Comparison of ENCODE assay signal across 23 mouse cellular contexts in the genomic region with DNA sequence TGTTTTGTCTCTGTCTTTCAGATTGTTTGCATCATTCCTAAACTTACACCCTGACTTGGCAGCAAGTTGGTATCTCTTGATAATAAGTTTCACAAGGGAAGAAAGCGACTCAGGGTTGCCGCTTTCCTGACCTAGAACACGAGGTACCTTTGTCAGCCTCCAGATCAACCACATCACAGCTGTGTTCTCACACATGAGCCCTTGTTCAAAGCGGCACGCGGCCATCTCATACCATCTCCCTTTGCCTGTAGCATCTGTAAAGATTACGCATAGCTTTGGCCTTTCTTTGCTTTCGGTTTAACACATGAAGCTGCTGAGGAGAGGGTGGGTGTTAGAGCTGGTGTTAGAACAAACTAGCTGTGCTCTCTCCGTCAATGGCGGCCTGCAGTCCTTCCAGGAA. TPM values are rescaled to one million over a fixed set of nuclear protein-coding genes. Genes with fewer than 3 reads are reported as not detected.
A peak's percentile ranks its signal among the peaks of the same experiment; 100 is the strongest.
DNase-seq lines count a peak whose midpoint lies in the region; ATAC-seq and TF ChIP-seq lines count a peak whose summit lies in the region.
"Had no signal": no experiment of that assay in that cellular context is flagged by ENCODE, and none has a peak within 500 bp of the region (broad histone marks: within the 10 kb centered on the region; RNA-seq: fewer than 3 reads in every experiment).

No protein-coding gene starts in this region.

- H3K4me2 ChIP-seq in stomach, postnatal 0 days (replicated peaks; ENCODE audit: low read depth), result no peak overlapping the region
- H3K4me2 ChIP-seq: forebrain, embryonic 12.5 days; heart, embryonic 15.5 days; hindbrain, embryonic 15.5 days; midbrain, embryonic 15.5 days; neural tube, embryonic 12.5 days; stomach, embryonic 15.5 days had no signal

- TF ChIP-seq CTCF in stomach, postnatal 0 days (IDR thresholded peaks at IDR 0.05; ENCODE audit: low read depth), result no peak

- ATAC-seq in megakaryocyte, adult 5-6 weeks (ENCODE audit: poor library complexity, severe bottlenecking), result peak; percentile 69
- ATAC-seq in stomach, postnatal 0 days (ENCODE audit: low FRiP score, low TSS enrichment), result no peak
- ATAC-seq: midbrain, embryonic 15.5 days had no signal

- no peak for TF ChIP-seq EP300 in stomach, postnatal 0 days (optimal IDR thresholded peaks at IDR 0.05)

- peak; percentile 83 for DNase-seq in A20 (ENCODE audit: low read depth, low spot score)
- DNase-seq in MN1 (ENCODE audit: low spot score), result peak; percentile 41
- peak; percentile 78 for DNase-seq in thymus, postnatal 0 days (ENCODE audit: low spot score)
- no peak for DNase-seq in cerebellum, postnatal 14 days
- DNase-seq in urinary bladder, postnatal 10 days (ENCODE audit: low spot score), result no peak
- DNase-seq in stomach, postnatal 0 days (ENCODE audit: low spot score), result no peak
- no peak for DNase-seq in right cerebral cortex, postnatal 14 days
- DNase-seq: adrenal gland, postnatal 25 days; cerebellum, adult 8-10 months; gastrocnemius, postnatal 14 days; heart, adult 18-20 months; heart, postnatal 4 days; liver, postnatal 0 days; lung, postnatal 10 days had no signal

- 0 out of 2 replicates have a peak, but pooled peaks cover 2% of the 10 kb centered on the region for H3K9me3 ChIP-seq in stomach, postnatal 0 days (ENCODE audit: control insufficient read depth, low read length)
- H3K9me3 ChIP-seq: embryonic facial prominence, embryonic 10.5 days; forebrain, embryonic 12.5 days; heart, embryonic 15.5 days; hindbrain, embryonic 15.5 days; midbrain, embryonic 15.5 days; neural tube, embryonic 12.5 days; stomach, embryonic 15.5 days had no signal

- H3K4me3 ChIP-seq in stomach, postnatal 0 days (ENCODE audit: low read depth, low read length), result no peak overlapping the region
- H3K4me3 ChIP-seq: embryonic facial prominence, embryonic 10.5 days; forebrain, embryonic 12.5 days; heart, embryonic 15.5 days; hindbrain, embryonic 15.5 days; midbrain, embryonic 15.5 days; neural tube, embryonic 12.5 days; stomach, embryonic 15.5 days had no signal

- H3K9ac ChIP-seq in stomach, postnatal 0 days (ENCODE audit: low read length), result no peak overlapping the region
- H3K9ac ChIP-seq: forebrain, embryonic 12.5 days; heart, embryonic 15.5 days; hindbrain, embryonic 15.5 days; liver, postnatal 0 days; midbrain, embryonic 15.5 days; neural tube, embryonic 12.5 days; stomach, embryonic 15.5 days had no signal

- H3K4me1 ChIP-seq in stomach, postnatal 0 days (replicated peaks; ENCODE audit: control insufficient read depth, insufficient read depth), result no peaks in the 10 kb centered on the region
- H3K4me1 ChIP-seq: heart, embryonic 15.5 days; hindbrain, embryonic 15.5 days; midbrain, embryonic 15.5 days; neural tube, embryonic 12.5 days; stomach, embryonic 15.5 days had no signal

- H3K27ac ChIP-seq in stomach, postnatal 0 days (replicated peaks), result no peak overlapping the region
- H3K27ac ChIP-seq: embryonic facial prominence, embryonic 10.5 days; forebrain, embryonic 12.5 days; heart, embryonic 15.5 days; hindbrain, embryonic 15.5 days; kidney, postnatal 0 days; midbrain, embryonic 15.5 days; neural tube, embryonic 12.5 days; stomach, embryonic 15.5 days had no signal

- WGBS in stomach, postnatal 0 days, result 85% methylated on average over 10 of the region's 10 CpGs

- no peaks in the 10 kb centered on the region for H3K36me3 ChIP-seq in stomach, postnatal 0 days (ENCODE audit: control insufficient read depth, insufficient read depth, low read length)
- H3K36me3 ChIP-seq: embryonic facial prominence, embryonic 10.5 days; forebrain, embryonic 12.5 days; heart, embryonic 15.5 days; hindbrain, embryonic 15.5 days; midbrain, embryonic 15.5 days; neural tube, embryonic 12.5 days; stomach, embryonic 15.5 days had no signal

- H3K27me3 ChIP-seq in stomach, postnatal 0 days (ENCODE audit: control insufficient read depth, insufficient read depth, low read length), result no peaks in the 10 kb centered on the region
- H3K27me3 ChIP-seq: heart, embryonic 15.5 days; hindbrain, embryonic 15.5 days; midbrain, embryonic 15.5 days; neural tube, embryonic 12.5 days; stomach, embryonic 15.5 days had no signal

RNA-seq across cellular contexts. Expression of a gene that starts 46.7 kb away (rescaled TPM):
- 5.5 and 6.9 TPM in 2 replicates for total RNA-seq in megakaryocyte, adult 5-6 weeks (2015)
- total RNA-seq in megakaryocyte, adult 5-6 weeks (2017), result 8.7 and 9.8 TPM in 2 replicates
- polyA plus RNA-seq in thymus, postnatal 0 days (2015; fragmentation: Nextera tagmentation; extraction: Ambion mirVana), result 18.1 and 18.7 TPM in 2 replicates
- polyA plus RNA-seq in stomach, postnatal 0 days (2015; fragmentation: Nextera tagmentation; extraction: Ambion mirVana), result 10.8 and 11.3 TPM in 2 replicates

Comparison
In these comparisons a context has a peak if more than half of its experiments do, and no peak if none do; other contexts are left out.
1. DNase-seq: peak in A20 (single experiment), MN1 (single experiment) and thymus, postnatal 0 days (single experiment); none in cerebellum, postnatal 14 days (0 of 2), urinary bladder, postnatal 10 days (single experiment), stomach, postnatal 0 days (single experiment) and right cerebral cortex, postnatal 14 days (single experiment).